Mouse (Mus musculus) thymus, adult 2 months (tissue): ENCODE measurements at regions not wholly inside any gene's neighbourhood (a gene's known extent, or its start where the extent isn't known, plus 50 kb on each side); places are given as distances from the start of the nearest gene placed in this dataset.

Experiments
- DNase-seq: peaks from one replicate; pipeline ENCODE4 v3.0.0; 2021
- H3K27ac ChIP-seq: fragments of 200-500 bp; 2 replicates; pipeline ENCODE4 v1.5.1; 2012; ENCODE audit warnings: low read length, control low read depth; ENCODE audit not compliant: control insufficient read depth, insufficient read depth
- H3K27me3 ChIP-seq: fragments of 200-500 bp; 2 replicates; pipeline ENCODE4 v1.6.1; 2012; ENCODE audit warnings: mild to moderate bottlenecking, low read length, moderate library complexity, mixed read lengths; ENCODE audit not compliant: control insufficient read depth, insufficient read depth
- H3K36me3 ChIP-seq: fragments of 200-500 bp; 2 replicates; pipeline ENCODE4 v1.6.1; 2012; ENCODE audit warnings: mild to moderate bottlenecking, low read length, moderate library complexity; ENCODE audit not compliant: control insufficient read depth, insufficient read depth
- H3K4me1 ChIP-seq: fragments of 200-500 bp; replicated peaks from 2 replicates; pipeline ENCODE4 v1.6.1; 2012; ENCODE audit warnings: low read length; ENCODE audit not compliant: control insufficient read depth, insufficient read depth
- H3K4me3 ChIP-seq: fragments of 200-500 bp; 2 replicates; pipeline ENCODE4 v1.5.1; 2012; ENCODE audit warnings: mild to moderate bottlenecking, low read length, control low read depth, moderate library complexity; ENCODE audit not compliant: control insufficient read depth, insufficient read depth
- CTCF ChIP-seq: fragments of 200-500 bp; IDR thresholded peaks from 2 replicates; pipeline ENCODE4 v1.5.1; 2012; ENCODE audit warnings: mild to moderate bottlenecking, control low read depth, low read length, moderate library complexity, borderline replicate concordance; ENCODE audit not compliant: control insufficient read depth, poor library complexity, insufficient read depth; ENCODE audit errors: extremely low read depth
- POLR2A ChIP-seq: fragments of 200-500 bp; IDR thresholded peaks from 2 replicates; pipeline ENCODE4 v1.6.1; 2012; ENCODE audit warnings: mild to moderate bottlenecking, low read length, control low read depth, moderate library complexity; ENCODE audit not compliant: control insufficient read depth, poor library complexity, insufficient read depth; ENCODE audit errors: extremely low read depth
- WGBS: fragments of 180-500 bp; shearing (Covaris S2); methylation state at CpG from one replicate; pipeline ENCODE4 v1.1.7; 2018; 5-methylcytosine and 5-hydroxymethylcytosine counted together

- Histone ChIP-seq H3K27ac (no peak overlapping the region), H3K36me3 (no peaks in the 10 kb centered on the region), H3K4me1 (no peaks in the 10 kb centered on the region), H3K27me3 (no peaks in the 10 kb centered on the region), H3K4me3 (no peak overlapping the region)
- TF ChIP-seq CTCF (no peak), POLR2A (no peak)
- DNase-seq = no peak
- 84% methylated on average over 4 of the region's 4 CpGs for WGBS
Observed at GRCm38 (mm10) chr8:8870487-8870886, 180.2 kb upstream of the Arglu1 start.

GRCm38 (mm10) chr8:8869338-8869737 is 179.0 kb upstream of the Arglu1 start:
- no peaks in the 10 kb centered on the region for H3K36me3 ChIP-seq
- TF ChIP-seq POLR2A (no peak), CTCF (no peak)
- no peaks in the 10 kb centered on the region for H3K27me3 ChIP-seq
- DNase-seq = no peak
- no peaks in the 10 kb centered on the region for H3K4me1 ChIP-seq
- H3K27ac ChIP-seq = no peak overlapping the region
- WGBS = 84% methylated on average over 6 of the region's 6 CpGs
- no peak overlapping the region for H3K4me3 ChIP-seq

- DNase-seq = no peak
- Histone ChIP-seq H3K27me3 (no peaks in the 10 kb centered on the region), H3K27ac (no peak overlapping the region), H3K4me1 (no peaks in the 10 kb centered on the region), H3K36me3 (no peaks in the 10 kb centered on the region), H3K4me3 (no peak overlapping the region)
- WGBS = 51% methylated on average over 8 of the region's 8 CpGs
- no peak for TF ChIP-seq CTCF
- no peak for TF ChIP-seq POLR2A
Observed at GRCm38 (mm10) chr8:8867924-8868323, 177.6 kb upstream of the Arglu1 start.

- H3K4me3 ChIP-seq = no peak overlapping the region
- no peaks in the 10 kb centered on the region for H3K27me3 ChIP-seq
- H3K27ac ChIP-seq = no peak overlapping the region
- 44% methylated on average over 9 of the region's 9 CpGs for WGBS
- TF ChIP-seq POLR2A = no peak
- TF ChIP-seq CTCF = no peak
- H3K4me1 ChIP-seq = no peaks in the 10 kb centered on the region
- no peaks in the 10 kb centered on the region for H3K36me3 ChIP-seq
- no peak for DNase-seq
Observed at GRCm38 (mm10) chr8:8867126-8867777, 176.9 kb upstream of the Arglu1 start.

- H3K27me3 ChIP-seq = no peaks in the 10 kb centered on the region
- no peak for DNase-seq
- H3K4me1 ChIP-seq = no peaks in the 10 kb centered on the region
- no peaks in the 10 kb centered on the region for H3K36me3 ChIP-seq
- no peak overlapping the region for H3K27ac ChIP-seq
- WGBS = 97% methylated on average over 6 of the region's 6 CpGs
- H3K4me3 ChIP-seq = no peak overlapping the region
- no peak for TF ChIP-seq POLR2A
- TF ChIP-seq CTCF = no peak
Observed at GRCm38 (mm10) chr8:8862767-8863166, 172.4 kb upstream of the Arglu1 start.

- no peak for DNase-seq
- Histone ChIP-seq H3K36me3 (no peaks in the 10 kb centered on the region), H3K27ac (no peak overlapping the region), H3K27me3 (no peaks in the 10 kb centered on the region), H3K4me1 (no peaks in the 10 kb centered on the region), H3K4me3 (no peak overlapping the region)
- TF ChIP-seq POLR2A = no peak
- TF ChIP-seq CTCF = no peak
- WGBS = 88% methylated on average over 9 of the region's 9 CpGs
Observed at GRCm38 (mm10) chr8:8861331-8861940, 171.1 kb upstream of the Arglu1 start.

GRCm38 (mm10) chr8:8858636-8859035 is 168.3 kb upstream of the Arglu1 start:
- H3K4me3 ChIP-seq = no peak overlapping the region
- no peak for TF ChIP-seq POLR2A
- TF ChIP-seq CTCF = no peak
- DNase-seq = no peak
- no peaks in the 10 kb centered on the region for H3K36me3 ChIP-seq
- H3K4me1 ChIP-seq = no peaks in the 10 kb centered on the region
- H3K27ac ChIP-seq = no peak overlapping the region
- no peaks in the 10 kb centered on the region for H3K27me3 ChIP-seq
- 73% methylated on average over 3 of the region's 3 CpGs for WGBS
